Mouse (Mus musculus) heart, postnatal 4 days (tissue): ENCODE measurements around the gene Gmds. TPM values are rescaled to one million over a fixed set of nuclear protein-coding genes. Genes with fewer than 3 reads are reported as not detected.

Source experiments
- DNase-seq: peaks from one replicate; pipeline ENCODE4 v3.0.0; 2021
- total RNA-seq, 2 experiments: library from RNA; stranded (reverse); gene quantifications; 2 replicates each; pipeline ENCODE4 v1.2.3; 2021

Gmds gene
- total RNA-seq, 2 experiments from 2014 or later: 12.2 to 13.2 TPM

- no peak for DNase-seq
Observed at GRCm38 (mm10) chr13:32266721-32267120, 71.8 kb downstream of the Gmds start.

GRCm38 (mm10) chr13:32256121-32256520 lies 82.4 kb downstream of the Gmds start:
- peak; percentile 80 for DNase-seq

GRCm38 (mm10) chr13:32252276-32252675 lies 86.3 kb downstream of the Gmds start:
- DNase-seq: no peak

- no peak for DNase-seq
Observed at GRCm38 (mm10) chr13:32242200-32242599, 96.3 kb downstream of the Gmds start.

- peak; percentile 70 for DNase-seq
Observed at GRCm38 (mm10) chr13:32236269-32236678, 102.3 kb downstream of the Gmds start.

- no peak for DNase-seq
Observed at GRCm38 (mm10) chr13:32235046-32235445, 103.5 kb downstream of the Gmds start.

GRCm38 (mm10) chr13:32234019-32234418 lies 104.5 kb downstream of the Gmds start:
- DNase-seq: peak; percentile 58

- no peak for DNase-seq
Observed at GRCm38 (mm10) chr13:32232391-32232790, 106.1 kb downstream of the Gmds start.

GRCm38 (mm10) chr13:32231956-32232355 lies 106.6 kb downstream of the Gmds start:
- DNase-seq: no peak

GRCm38 (mm10) chr13:32227874-32228562 lies 110.5 kb downstream of the Gmds start:
- DNase-seq: no peak

GRCm38 (mm10) chr13:32217647-32218046 lies 120.9 kb downstream of the Gmds start:
- DNase-seq: no peak

GRCm38 (mm10) chr13:32213702-32214452 lies 124.7 kb downstream of the Gmds start:
- peak; percentile 37 for DNase-seq

GRCm38 (mm10) chr13:32212125-32212524 lies 126.4 kb downstream of the Gmds start:
- no peak for DNase-seq

- no peak for DNase-seq
Observed at GRCm38 (mm10) chr13:32207172-32207908, 131.2 kb downstream of the Gmds start.

GRCm38 (mm10) chr13:32179906-32180305 lies 158.6 kb downstream of the Gmds start:
- peak; percentile 57 for DNase-seq

GRCm38 (mm10) chr13:32178682-32179081 lies 159.9 kb downstream of the Gmds start:
- no peak for DNase-seq

GRCm38 (mm10) chr13:32177852-32178453 lies 160.6 kb downstream of the Gmds start:
- DNase-seq: no peak

GRCm38 (mm10) chr13:32175028-32175427 lies 163.5 kb downstream of the Gmds start:
- no peak for DNase-seq

GRCm38 (mm10) chr13:32169173-32169572 lies 169.4 kb downstream of the Gmds start:
- peak; percentile 17 for DNase-seq

GRCm38 (mm10) chr13:32167806-32168205 lies 170.7 kb downstream of the Gmds start:
- DNase-seq: no peak

- no peak for DNase-seq
Observed at GRCm38 (mm10) chr13:32165581-32165980, 173.0 kb downstream of the Gmds start.

GRCm38 (mm10) chr13:32161567-32161966 lies 177.0 kb downstream of the Gmds start:
- DNase-seq: no peak

- DNase-seq: no peak
Observed at GRCm38 (mm10) chr13:32158240-32158639, 180.3 kb downstream of the Gmds start.
